Mouse (Mus musculus) thymus, adult 2 months (tissue): ENCODE results near the gene Fank1.

Source experiments
- CTCF ChIP-seq: fragments of 200-500 bp; IDR thresholded peaks from 2 replicates; pipeline ENCODE4 v1.5.1; 2012; ENCODE audit warnings: mild to moderate bottlenecking, control low read depth, low read length, moderate library complexity, borderline replicate concordance; ENCODE audit not compliant: control insufficient read depth, poor library complexity, insufficient read depth; ENCODE audit errors: extremely low read depth
- POLR2A ChIP-seq: fragments of 200-500 bp; IDR thresholded peaks from 2 replicates; pipeline ENCODE4 v1.6.1; 2012; ENCODE audit warnings: mild to moderate bottlenecking, low read length, control low read depth, moderate library complexity; ENCODE audit not compliant: control insufficient read depth, poor library complexity, insufficient read depth; ENCODE audit errors: extremely low read depth

GRCm38 (mm10) chr7:133788147-133788546, 11.5 kb downstream of the Fank1 start:
- TF ChIP-seq CTCF (no peak), POLR2A (no peak)
